Mouse (Mus musculus) adrenal gland, postnatal 36 days (tissue): ENCODE results near the gene C77080. TPM values are rescaled to one million over a fixed set of nuclear protein-coding genes. Genes with fewer than 3 reads are reported as not detected.

Source experiments
- DNase-seq, 2 experiments: peaks; one replicate each; pipeline ENCODE4 v3.0.0; 2021; ENCODE audit warnings: mixed read lengths in 1 of 2
- microRNA-seq: library from miRNA; unstranded; fragments of <30 nt; microRNA quantifications from one replicate; pipeline ENCODE4 v1.2.0, GENCODE M21; 2021
- total RNA-seq, 2 experiments: library from RNA; stranded (reverse); gene quantifications; 2 replicates each; pipeline ENCODE4 v1.2.3; 2021

Gene C77080
- total RNA-seq, 2 experiments from 2014 or later = 15.6 to 19.5 TPM

DNA sequence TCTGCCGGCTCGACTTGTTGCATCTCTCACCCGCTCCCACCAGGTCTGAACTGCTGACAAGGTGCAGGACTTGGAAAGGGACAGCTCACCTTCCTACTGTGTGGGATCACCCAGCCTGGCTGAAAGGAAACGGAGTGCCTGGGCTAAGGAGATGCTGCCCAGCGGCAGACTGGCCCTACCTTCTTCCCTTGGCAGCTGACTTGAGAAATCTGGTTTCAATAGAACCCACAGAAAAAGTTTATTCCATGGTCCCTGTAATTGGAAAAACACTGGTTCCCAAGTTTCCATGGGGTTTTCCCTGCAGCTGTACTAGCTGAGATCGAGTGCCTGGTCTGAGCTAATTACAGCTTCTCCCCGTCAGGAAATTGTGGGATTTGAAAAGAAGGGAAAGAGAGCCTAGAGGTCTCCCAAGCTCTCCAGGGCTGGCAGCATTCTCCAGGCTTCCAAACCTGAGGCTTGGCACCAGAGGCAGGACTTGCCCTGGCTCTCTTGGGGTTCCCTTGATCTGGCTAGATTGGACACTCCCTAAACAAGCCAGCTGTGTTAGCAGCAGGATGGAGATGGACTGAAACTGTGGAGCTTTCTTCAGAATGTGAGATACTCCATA is 42.5 kb downstream of the C77080 start:
- no peak for DNase-seq

DNA sequence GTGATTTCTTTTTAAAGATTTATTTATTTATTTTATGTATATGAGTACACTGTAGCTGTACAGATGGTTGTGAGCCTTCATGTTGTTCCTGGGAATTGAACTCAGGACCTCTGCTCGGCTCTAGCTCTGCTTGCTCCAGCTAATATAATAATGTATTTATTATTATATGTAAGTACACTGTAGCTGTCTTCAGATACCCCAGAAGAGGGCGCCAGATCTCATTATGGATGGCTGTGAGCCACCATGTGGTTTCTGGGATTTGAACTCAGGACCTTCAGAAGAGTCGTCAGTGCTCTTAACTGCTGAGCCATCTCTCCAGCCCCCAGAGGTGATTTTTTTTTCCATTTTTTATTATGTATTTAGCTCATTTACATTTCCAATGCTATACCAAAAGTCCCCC is 48.7 kb downstream of the C77080 start:
- peak; percentile 33 to 50 for DNase-seq

DNA sequence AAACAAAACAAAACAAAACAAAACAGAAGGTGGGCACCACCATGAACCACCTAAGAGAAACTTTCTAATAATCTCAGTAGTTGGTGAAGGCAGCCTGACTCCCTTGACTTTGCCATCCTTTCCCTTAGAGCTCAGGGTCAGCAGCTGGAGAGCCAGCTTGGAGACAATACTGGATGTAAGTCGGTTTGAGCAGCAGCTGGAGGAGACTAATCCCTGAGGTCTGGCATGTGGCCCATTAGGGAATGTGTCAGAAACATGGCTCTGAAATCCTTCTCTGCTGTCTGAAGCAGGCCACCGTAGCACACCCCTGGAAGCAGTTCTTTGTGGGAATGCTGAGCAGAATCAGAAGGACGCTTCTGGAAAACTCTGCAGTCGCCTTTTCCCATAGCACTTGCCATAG is 49.7 kb downstream of the C77080 start:
- DNase-seq = peak; percentile 32 to 42

DNA sequence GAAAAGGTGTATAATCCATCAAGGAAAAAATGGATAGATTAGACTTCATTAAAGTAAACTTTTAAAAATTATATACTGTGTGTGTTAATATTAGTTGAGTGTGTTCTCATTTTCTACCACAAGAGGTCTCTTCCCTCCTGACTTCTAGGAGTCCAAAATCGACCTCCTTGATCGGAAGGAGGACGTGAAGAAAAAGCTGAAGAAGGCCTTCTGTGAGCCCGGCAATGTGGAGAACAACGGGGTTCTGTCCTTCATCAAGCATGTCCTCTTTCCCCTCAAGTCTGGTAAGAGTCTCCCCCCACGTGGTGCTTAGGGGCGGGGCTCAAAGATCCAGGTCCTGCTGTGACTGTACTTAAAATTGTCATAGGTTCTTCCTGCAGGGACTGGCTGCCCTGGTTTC is 51.7 kb downstream of the C77080 start:
- DNase-seq = no peak

DNA sequence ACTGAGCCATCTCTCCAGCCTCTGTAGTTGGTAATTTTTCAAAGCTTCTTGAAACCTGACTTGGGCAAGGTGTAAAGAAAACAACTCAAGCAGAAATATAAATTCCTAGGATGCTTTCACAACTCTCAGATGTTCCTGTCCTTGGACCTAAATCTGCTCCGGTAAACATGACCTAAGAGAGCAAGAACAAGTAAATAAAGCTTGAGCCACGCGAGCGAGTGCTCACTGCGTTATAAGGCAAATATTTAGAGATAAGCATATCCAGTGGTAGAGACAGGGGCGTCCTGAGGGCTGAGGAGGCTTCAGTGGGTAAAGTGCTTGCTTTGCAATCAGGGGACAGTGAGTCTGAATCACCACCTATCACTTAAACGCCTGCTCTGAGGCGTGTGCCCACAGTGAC is 54.4 kb downstream of the C77080 start:
- no peak for DNase-seq

DNA sequence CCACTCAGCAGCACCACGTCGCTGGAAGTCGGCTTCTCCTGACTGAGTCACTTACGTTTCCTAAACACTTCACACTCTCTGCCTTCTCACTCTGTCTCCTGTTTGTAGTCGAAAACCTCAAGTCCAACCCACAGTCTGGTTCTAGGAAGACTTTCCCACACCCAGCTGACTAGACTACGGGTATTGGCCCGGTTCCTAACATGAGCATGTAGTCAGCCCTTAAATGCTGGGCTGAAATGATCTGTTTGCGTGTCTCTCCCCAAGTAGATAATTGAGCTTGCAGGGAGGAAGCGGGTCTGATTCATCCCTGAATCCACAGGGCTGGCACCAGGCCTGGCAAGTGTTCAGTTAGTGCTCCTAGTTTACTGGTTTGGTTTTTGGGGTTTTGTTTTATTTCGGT is 56.5 kb downstream of the C77080 start:
- DNase-seq = peak; percentile 46 to 60

DNA sequence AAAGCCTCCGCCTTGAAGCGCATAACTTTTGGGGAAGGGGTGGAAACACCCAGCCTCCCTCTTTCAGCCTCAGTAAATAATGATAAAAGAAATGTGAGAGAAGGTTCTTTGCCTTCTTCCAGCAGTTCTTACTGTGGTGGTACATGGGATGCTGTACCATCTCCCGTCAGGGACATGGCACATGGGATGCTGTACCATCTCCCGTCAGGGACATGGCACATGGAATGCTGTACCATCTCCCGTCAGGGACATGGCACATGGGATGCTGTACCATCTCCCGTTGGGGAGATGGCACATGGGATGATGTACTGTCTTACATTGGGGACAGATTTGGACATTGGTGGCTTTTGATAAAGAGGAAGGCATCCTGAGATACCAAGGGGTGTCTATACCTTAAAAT is 63.7 kb downstream of the C77080 start:
- DNase-seq = no peak

DNA sequence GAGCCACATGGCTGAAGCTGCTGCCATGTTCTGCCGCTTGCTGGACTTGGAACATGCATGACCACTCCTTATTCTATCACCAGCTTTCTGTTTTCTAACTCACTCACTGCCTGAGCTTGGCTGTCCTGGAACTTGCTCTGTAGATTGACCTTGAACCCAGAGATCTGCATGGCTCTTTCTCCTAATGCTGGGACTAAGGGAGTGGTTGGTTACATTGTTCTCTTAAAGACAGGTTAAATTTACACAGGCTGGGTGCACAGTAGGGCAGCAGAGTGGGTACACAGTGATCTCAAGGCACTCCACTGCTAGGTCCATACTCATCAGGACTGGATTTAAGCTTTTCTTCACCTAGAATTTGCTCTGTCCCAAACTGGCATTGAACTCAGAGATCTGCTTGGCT is 66.9 kb downstream of the C77080 start:
- DNase-seq = peak; percentile 20 to 27

DNA sequence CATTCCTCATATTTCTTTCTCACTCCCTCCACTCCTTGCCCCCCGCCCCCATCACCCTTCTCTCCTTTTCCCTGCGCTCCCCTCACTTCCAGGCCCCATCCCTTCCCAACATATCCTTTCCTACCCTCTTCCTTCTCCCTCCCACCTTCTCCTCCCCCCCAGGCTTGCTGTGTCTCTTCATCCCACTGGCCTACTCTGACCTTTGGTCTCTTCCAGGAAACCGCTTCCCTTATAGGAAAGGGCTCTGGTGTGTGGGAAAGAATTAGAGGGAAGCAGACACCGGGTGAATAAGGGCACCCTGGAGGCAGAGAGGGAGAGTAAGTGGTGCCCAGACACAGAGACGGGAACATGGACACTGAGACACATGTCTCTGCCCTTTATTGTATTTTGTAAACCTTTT is 69.5 kb downstream of the C77080 start:
- DNase-seq = no peak

DNA sequence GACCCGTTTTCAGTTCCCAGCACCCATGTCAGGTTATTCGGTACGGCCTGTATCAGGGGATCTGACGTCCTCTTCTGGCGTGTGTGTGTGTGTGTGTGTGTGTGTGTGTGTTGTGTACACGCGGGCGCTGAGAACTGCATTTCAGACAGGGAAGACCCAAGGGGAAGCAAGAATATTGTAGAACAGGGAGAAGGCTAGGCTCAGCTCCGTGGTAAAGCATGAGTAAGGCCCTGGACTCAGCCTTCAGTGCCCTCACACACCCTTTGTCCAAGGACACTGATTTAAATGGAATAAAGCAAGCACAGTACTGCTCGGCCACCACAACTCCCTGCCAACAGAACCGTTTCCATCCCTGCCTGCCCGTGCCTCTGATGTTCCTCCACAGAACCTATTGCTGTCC is 70.7 kb downstream of the C77080 start:
- DNase-seq = peak; percentile 38 to 41

DNA sequence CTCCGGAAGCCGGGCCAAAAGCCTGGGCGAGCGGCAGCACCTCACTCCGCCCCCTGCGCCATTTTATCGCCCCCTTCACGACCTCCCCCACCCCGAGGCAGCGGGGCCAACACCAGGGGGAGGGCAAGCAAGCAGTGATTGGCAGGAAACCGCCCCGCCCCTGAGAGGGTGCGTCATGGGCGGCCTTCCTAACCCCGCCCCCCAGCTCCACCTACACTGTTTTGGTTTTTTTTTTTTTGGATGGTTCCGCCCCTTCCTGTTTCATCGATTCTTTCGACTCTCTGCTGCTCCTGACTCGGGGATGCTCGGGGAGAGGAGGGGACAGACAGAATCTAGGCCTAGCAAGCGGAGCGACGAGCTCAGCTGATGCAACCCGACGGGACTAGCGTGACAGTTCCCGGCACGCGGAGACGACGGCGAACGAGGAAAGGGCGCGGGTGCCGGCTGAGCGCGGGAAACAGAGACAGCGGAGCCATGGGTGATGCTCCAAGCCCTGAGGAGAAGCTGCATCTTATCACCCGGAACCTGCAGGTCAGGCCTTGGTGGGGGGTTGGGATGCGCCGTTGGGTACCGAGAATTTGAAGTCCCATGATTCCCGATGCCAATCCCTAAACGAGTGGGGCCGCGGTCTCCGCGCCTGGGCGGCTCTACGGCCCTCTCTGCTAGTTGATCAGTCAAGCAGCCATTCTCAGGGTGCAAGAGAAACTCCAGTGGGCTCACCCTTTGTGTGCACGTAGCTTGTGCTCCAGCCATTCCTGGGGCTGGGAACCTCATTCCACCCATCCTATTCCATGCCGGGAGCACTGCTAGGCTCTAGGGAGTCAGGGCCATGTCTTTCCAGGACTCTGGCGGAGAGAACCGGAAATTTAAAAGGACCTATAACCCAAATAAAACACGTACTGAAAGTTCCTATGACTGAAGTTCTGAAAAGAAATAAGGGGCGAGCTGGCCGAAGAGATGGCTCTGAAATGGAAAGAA is 71.4 kb downstream of the C77080 start, which contains the start of the genes S100pbp and Yars:
S100pbp (minus strand) TSS at position 186 of the 978 bp plus-strand sequence.
Yars (plus strand) TSS at position 219 of the 978 bp plus-strand sequence.
- peak; percentile 97 to 99 for DNase-seq

DNA sequence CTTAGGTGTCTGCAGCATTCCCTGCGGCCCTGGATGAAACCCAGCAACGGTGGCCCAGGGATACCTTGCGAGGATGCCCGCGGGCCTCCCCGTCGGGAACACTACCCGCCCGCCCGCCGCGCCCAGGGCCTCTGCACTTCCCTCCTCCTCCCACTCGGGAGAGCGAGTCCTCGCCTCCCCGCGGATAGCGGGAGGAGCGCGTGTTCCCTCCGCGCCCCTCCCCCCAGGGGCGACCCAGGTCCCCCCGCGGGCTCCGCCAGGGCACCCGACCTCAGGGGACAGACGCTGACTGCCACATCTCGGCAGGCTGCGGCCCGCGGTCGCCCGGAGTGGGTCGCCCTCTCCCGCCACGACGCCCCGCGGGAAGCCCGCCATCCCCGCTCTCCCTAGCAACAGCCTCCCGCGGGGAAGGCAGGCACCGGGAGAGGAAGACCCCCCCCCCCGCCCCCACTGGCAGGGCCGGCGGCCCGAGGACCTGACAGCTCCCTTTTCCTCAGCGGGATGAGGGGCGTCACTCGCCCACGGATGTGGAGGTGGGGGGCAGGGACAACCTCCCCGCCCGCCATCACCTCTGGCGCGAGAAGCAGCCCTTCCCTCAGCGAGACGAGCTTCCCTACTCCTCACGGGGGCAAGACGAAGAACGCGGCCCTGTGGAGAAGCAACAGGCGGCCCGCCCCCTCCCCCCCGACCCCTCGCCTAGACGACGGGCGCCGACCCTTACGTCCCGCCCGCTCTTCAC is 72.2 kb downstream of the C77080 start:
- peak; percentile 54 to 71 for DNase-seq

DNA sequence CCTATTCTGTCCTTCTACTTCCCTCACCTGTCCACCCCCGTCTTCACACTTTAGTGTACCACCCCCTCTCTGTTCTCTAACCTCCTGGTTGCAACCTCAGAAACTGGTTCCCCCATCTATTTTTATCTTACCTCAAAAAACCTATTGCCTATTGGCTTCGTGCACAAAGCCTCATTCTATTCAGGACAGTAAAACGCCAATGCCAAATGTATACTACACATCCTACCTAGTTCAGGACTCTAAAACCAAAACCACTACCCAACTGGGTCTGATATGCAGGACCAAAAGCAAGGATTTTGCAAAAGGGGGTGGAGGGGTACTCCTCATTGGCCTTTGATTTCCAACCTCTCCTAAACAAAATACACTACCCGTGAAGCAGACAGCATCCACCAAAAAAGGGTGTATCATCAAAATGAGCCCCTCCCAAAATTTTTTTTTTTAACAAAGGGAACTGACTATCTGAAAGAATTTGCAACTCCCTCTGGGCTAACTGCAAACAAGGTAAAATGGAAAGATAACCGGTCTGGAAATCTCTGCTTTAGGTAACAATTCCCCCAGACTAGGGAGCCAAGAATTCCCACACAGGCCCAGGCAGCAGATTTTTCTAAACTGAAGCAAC is 73.1 kb downstream of the C77080 start:
- no peak for DNase-seq

DNA sequence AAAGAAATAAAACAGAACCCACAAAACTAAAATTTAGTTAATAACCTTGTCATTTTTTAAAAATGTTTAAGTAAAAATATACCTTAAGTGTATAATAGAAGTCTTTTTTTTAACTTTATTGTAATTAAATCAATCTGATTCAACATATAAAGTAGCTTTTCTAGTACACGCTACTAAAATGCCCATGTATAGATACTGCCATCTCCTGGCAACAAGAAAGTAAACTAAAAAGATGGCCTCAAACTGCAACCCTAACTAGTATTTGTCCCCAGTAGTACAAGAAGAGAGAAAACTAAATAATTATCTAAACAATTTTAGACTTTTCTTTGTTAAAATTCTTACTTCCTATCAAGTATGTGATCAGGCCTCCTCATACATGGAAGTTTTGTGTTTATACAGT is 81.6 kb downstream of the C77080 start:
- no peak for DNase-seq

DNA sequence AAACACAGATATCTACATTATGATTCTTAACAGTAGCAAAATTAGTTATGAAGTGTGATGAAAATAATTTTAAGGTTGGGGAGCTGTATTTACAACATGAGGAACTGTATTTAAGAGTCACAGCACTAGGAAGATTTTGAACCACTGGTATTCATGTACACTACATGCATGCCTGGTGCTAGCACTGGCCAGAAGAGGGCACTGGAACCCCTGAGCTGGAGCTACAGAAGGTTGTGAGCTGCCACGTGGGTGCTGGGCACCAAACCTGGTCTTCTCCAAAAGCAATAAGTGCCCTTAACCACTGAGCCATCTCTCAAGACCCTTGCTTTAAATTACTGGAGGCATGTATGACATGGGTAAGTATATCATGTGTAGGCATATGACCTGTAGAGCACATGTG is 88.7 kb downstream of the C77080 start:
- DNase-seq = no peak

Small RNA genes lying within 50 kb of the gene (microRNA-seq; reads per million reads assigned to microRNA genes)
- gene Gm22994 = not detected

Other genes with a start within 250 kb of the C77080 start
- gene Rnf19b, start 203.1 kb downstream of the C77080 start, total RNA-seq = 10 to 100 TPM; 41.1 to 45.6 TPM
- gene Tmem54, start 155.9 kb downstream of the C77080 start, total RNA-seq = not detected
- gene Hpca, start 139.4 kb downstream of the C77080 start, total RNA-seq = 1 to 10 TPM; 1.2 to 1.3 TPM
- 1 to 10 TPM; 2.2 to 7.2 TPM for gene Fndc5, start 124.4 kb downstream of the C77080 start, total RNA-seq
- gene S100pbp, start 71.7 kb downstream of the C77080 start, total RNA-seq = 10 to 100 TPM; 23.1 to 23.6 TPM
- gene Yars, start 71.6 kb downstream of the C77080 start, total RNA-seq = 100 to 1,000 TPM in 1 of 2 experiments, 10 to 100 TPM in 1; 95.2 to 102 TPM
- gene Sync, start 26.2 kb upstream of the C77080 start, total RNA-seq = under 1 TPM; 0.56 to 0.86 TPM
- gene Rbbp4, start 74.0 kb upstream of the C77080 start, total RNA-seq = 100 to 1,000 TPM; 147 TPM
- 10 to 100 TPM; 47.3 to 61.4 TPM for gene Zbtb8os, start 74.3 kb upstream of the C77080 start, total RNA-seq
- gene Zbtb8a, start 116.7 kb upstream of the C77080 start, total RNA-seq = 1 to 10 TPM; 6.1 to 9.8 TPM
- gene Zbtb8b, start 179.4 kb upstream of the C77080 start, total RNA-seq = under 1 TPM; 0.10 to 0.13 TPM
- gene Bsdc1, start 200.2 kb upstream of the C77080 start, total RNA-seq = 10 to 100 TPM; 58.1 to 69.5 TPM
- gene Tssk3, start 229.6 kb upstream of the C77080 start, total RNA-seq = not detected
- gene Fam229a, start 229.8 kb upstream of the C77080 start, total RNA-seq = not detected